ENCODE assay signal across 21 mouse cellular contexts in the genomic region with DNA sequence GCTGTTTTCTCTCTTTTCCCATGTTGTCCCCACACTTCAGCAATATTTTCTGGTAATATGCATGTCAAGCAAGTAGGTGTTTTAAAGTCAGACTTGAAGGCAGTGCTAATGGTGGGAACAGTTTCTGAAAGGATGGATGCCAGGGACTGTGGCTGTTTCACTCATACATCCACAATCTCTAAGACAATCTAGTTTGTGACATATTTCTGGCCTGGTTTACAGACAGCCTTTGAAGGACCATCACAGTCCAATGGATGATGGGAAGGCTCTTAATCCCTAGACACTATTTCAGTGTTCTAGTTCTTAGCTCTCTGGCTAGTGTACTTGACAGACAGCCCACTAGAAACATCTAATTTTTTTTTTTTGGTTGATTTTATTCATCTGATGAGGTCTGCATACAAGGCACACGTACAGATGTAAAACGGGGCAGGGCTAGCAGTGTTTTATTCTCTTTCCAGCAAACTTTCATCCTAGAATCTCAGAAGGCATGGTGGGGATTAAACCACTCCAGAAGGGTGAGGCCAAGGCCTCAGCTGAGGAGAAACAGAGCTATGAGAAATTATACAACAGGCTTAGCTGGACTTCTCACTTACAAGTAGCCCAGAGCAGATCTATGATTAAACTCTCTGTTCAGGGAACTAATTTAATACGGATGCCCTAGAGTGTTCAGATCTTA. TPM values are rescaled to one million over a fixed set of nuclear protein-coding genes. Genes with fewer than 3 reads are reported as not detected.
DNase-seq lines count a peak whose midpoint lies in the region; ATAC-seq lines count a peak whose summit lies in the region.
"Had no signal": no experiment of that assay in that cellular context is flagged by ENCODE, and none has a peak within 500 bp of the region (broad histone marks: within the 10 kb centered on the region; RNA-seq: fewer than 3 reads in every experiment).

No protein-coding gene starts in this region.

- WGBS in embryonic facial prominence, embryonic 11.5 days: 76% methylated on average over 3 of the region's 3 CpGs
- 83% methylated on average over 3 of the region's 3 CpGs for WGBS in embryonic facial prominence, embryonic 10.5 days
- WGBS in lung, embryonic 16.5 days: 47% methylated on average over 3 of the region's 3 CpGs
- 51% methylated on average over 3 of the region's 3 CpGs for WGBS in stomach, embryonic 16.5 days

- no peak overlapping the region for H3K4me2 ChIP-seq in embryonic facial prominence, embryonic 11.5 days (ENCODE audit: low read depth, low read length)
- H3K4me2 ChIP-seq in lung, embryonic 16.5 days (ENCODE audit: low read depth, low read length): no peak overlapping the region
- no peak overlapping the region for H3K4me2 ChIP-seq in stomach, embryonic 16.5 days (ENCODE audit: low read depth, low read length)
- H3K4me2 ChIP-seq: forebrain, embryonic 12.5 days; heart, embryonic 12.5 days; hindbrain, embryonic 14.5 days had no signal

- 0 out of 2 replicates have a peak, but pooled peaks have one; percentile 18 for ATAC-seq in embryonic facial prominence, embryonic 11.5 days (replicated peaks; ENCODE audit: insufficient number of reproducible peaks, low FRiP score, low TSS enrichment, low read depth)
- peak; percentile 61 for ATAC-seq in lung, embryonic 16.5 days (ENCODE audit: low read depth)
- peak; percentile 75 for ATAC-seq in stomach, embryonic 16.5 days (ENCODE audit: insufficient read depth, low FRiP score)
- ATAC-seq: CD4-positive, CD25-positive, alpha-beta regulatory T cell, adult 4 months; forebrain, postnatal 0 days had no signal

- no peaks in the 10 kb centered on the region for H3K27me3 ChIP-seq in embryonic facial prominence, embryonic 11.5 days (ENCODE audit: control insufficient read depth, insufficient read depth, low read length)
- no peaks in the 10 kb centered on the region for H3K27me3 ChIP-seq in embryonic facial prominence, embryonic 10.5 days (replicated peaks; ENCODE audit: low read depth, poor library complexity, severe bottlenecking)
- H3K27me3 ChIP-seq in lung, embryonic 16.5 days (ENCODE audit: control insufficient read depth, insufficient read depth, low read depth, low read length): no peaks in the 10 kb centered on the region
- no peaks in the 10 kb centered on the region for H3K27me3 ChIP-seq in stomach, embryonic 16.5 days (ENCODE audit: control insufficient read depth, insufficient read depth, low read length)
- H3K27me3 ChIP-seq: forebrain, embryonic 12.5 days; heart, embryonic 12.5 days had no signal

- no peaks in the 10 kb centered on the region for H3K36me3 ChIP-seq in embryonic facial prominence, embryonic 11.5 days (replicated peaks; ENCODE audit: control insufficient read depth, insufficient read depth, low read depth, low read length)
- no peaks in the 10 kb centered on the region for H3K36me3 ChIP-seq in embryonic facial prominence, embryonic 10.5 days (replicated peaks)
- H3K36me3 ChIP-seq in lung, embryonic 16.5 days (ENCODE audit: control insufficient read depth, insufficient read depth, low read length): no peaks in the 10 kb centered on the region
- H3K36me3 ChIP-seq in stomach, embryonic 16.5 days (ENCODE audit: control insufficient read depth, insufficient read depth, low read length): no peaks in the 10 kb centered on the region
- H3K36me3 ChIP-seq: forebrain, embryonic 12.5 days; G1E; heart, embryonic 12.5 days; hindbrain, embryonic 10.5 days had no signal

- H3K9ac ChIP-seq in embryonic facial prominence, embryonic 11.5 days (replicated peaks; ENCODE audit: low read length): no peak overlapping the region
- H3K9ac ChIP-seq in lung, embryonic 16.5 days (ENCODE audit: low read length): no peak overlapping the region
- H3K9ac ChIP-seq in stomach, embryonic 16.5 days (ENCODE audit: low read length): no peak overlapping the region
- H3K9ac ChIP-seq: forebrain, embryonic 12.5 days; forebrain, postnatal 0 days; heart, embryonic 12.5 days; hindbrain, embryonic 14.5 days had no signal

- H3K9me3 ChIP-seq in embryonic facial prominence, embryonic 11.5 days (replicated peaks; ENCODE audit: control insufficient read depth, low read length): no peaks in the 10 kb centered on the region
- no peaks in the 10 kb centered on the region for H3K9me3 ChIP-seq in embryonic facial prominence, embryonic 10.5 days
- no peaks in the 10 kb centered on the region for H3K9me3 ChIP-seq in lung, embryonic 16.5 days (ENCODE audit: control insufficient read depth, low read length)
- no peaks in the 10 kb centered on the region for H3K9me3 ChIP-seq in stomach, embryonic 16.5 days (replicated peaks; ENCODE audit: control insufficient read depth, low read length)
- H3K9me3 ChIP-seq: forebrain, embryonic 12.5 days; G1E; heart, embryonic 12.5 days; hindbrain, embryonic 10.5 days had no signal

- H3K4me3 ChIP-seq in embryonic facial prominence, embryonic 11.5 days (ENCODE audit: low read depth, low read length): no peak overlapping the region
- no peak overlapping the region for H3K4me3 ChIP-seq in embryonic facial prominence, embryonic 10.5 days
- no peak overlapping the region for H3K4me3 ChIP-seq in lung, embryonic 16.5 days (ENCODE audit: low read length)
- no peak overlapping the region for H3K4me3 ChIP-seq in stomach, embryonic 16.5 days (replicated peaks; ENCODE audit: low read length)
- H3K4me3 ChIP-seq: forebrain, embryonic 12.5 days; heart, adult 2 months; heart, embryonic 12.5 days; hindbrain, embryonic 10.5 days had no signal

- no peak overlapping the region for H3K27ac ChIP-seq in embryonic facial prominence, embryonic 11.5 days (replicated peaks; ENCODE audit: low read depth, low read length)
- no peak overlapping the region for H3K27ac ChIP-seq in embryonic facial prominence, embryonic 10.5 days (replicated peaks)
- H3K27ac ChIP-seq in lung, embryonic 16.5 days (ENCODE audit: low read length): peak overlapping the region; percentile 57
- peak overlapping the region; percentile 71 for H3K27ac ChIP-seq in stomach, embryonic 16.5 days (ENCODE audit: low read length)
- H3K27ac ChIP-seq: forebrain, embryonic 12.5 days; heart, adult 2 months; hindbrain, embryonic 10.5 days; hindbrain, embryonic 14.5 days had no signal

- DNase-seq in embryonic facial prominence, embryonic 11.5 days (ENCODE audit: low spot score): no peak
- DNase-seq in embryonic facial prominence, embryonic 10.5 days (ENCODE audit: low spot score): no peak
- DNase-seq in lung, adult 18-20 months: no peak
- no peak for DNase-seq in heart, adult 9 months (ENCODE audit: low spot score in 2 of 2)
- DNase-seq in adrenal gland, adult 18-20 months (ENCODE audit: low spot score in 2 of 2): no peak
- DNase-seq: adrenal gland, postnatal 10 days; B cell, adult 2 months; cerebellum, adult 11-12 months; cerebellum, adult 9-10 months; cerebellum, postnatal 25 days; forebrain, postnatal 0 days; gastrocnemius, postnatal 14 days; heart, adult 2 months had no signal

- no peaks in the 10 kb centered on the region for H3K4me1 ChIP-seq in embryonic facial prominence, embryonic 11.5 days (ENCODE audit: control insufficient read depth, insufficient read depth, low read length)
- peaks cover 4% of the 10 kb centered on the region; the same call in 1 of the 2 replicates for H3K4me1 ChIP-seq in embryonic facial prominence, embryonic 10.5 days
- peaks cover 8% of the 10 kb centered on the region; the same call in 1 of the 2 replicates for H3K4me1 ChIP-seq in lung, embryonic 16.5 days (replicated peaks; ENCODE audit: control insufficient read depth, insufficient read depth, low read length)
- no peaks in the 10 kb centered on the region; the same call in none of the 2 replicates for H3K4me1 ChIP-seq in stomach, embryonic 16.5 days (ENCODE audit: control insufficient read depth, insufficient read depth, low read length)
- H3K4me1 ChIP-seq: forebrain, embryonic 12.5 days; heart, embryonic 12.5 days; hindbrain, embryonic 10.5 days had no signal

RNA-seq across cellular contexts. Expression of gene Bbox1, which starts 28.4 kb away (rescaled TPM):
- polyA plus RNA-seq in embryonic facial prominence, embryonic 11.5 days (2014; fragmentation: Nextera tagmentation; extraction: Ambion mirVana): 0.22 and 0.53 TPM in 2 replicates
- polyA plus RNA-seq in embryonic facial prominence, embryonic 10.5 days (2016; fragmentation: Nextera tagmentation; extraction: Ambion mirVana): 0.11 TPM in 1 of 2 replicates, not detected in the other
- polyA plus RNA-seq in lung, embryonic 16.5 days (2015; fragmentation: Nextera tagmentation; extraction: Ambion mirVana): 0.28 and 0.96 TPM in 2 replicates
- 0.39 and 0.46 TPM in 2 replicates for polyA plus RNA-seq in stomach, embryonic 16.5 days (2015; fragmentation: Nextera tagmentation; extraction: Ambion mirVana)
- under 1 TPM in 1 of 2 experiments, not detected in 1; 0.10 TPM for total RNA-seq in adrenal gland, adult 18-20 months (2021)
- polyA plus RNA-seq: CD4-positive, CD25-positive, alpha-beta regulatory T cell, adult 4 months; forebrain, embryonic 12.5 days; G1E; heart, embryonic 12.5 days; hindbrain, embryonic 10.5 days had no signal

Comparison
In these comparisons a context has a peak if more than half of its experiments do, and no peak if none do; other contexts are left out.
1. ATAC-seq: peak in every context shown above with its lines; median percentile 75 in stomach, embryonic 16.5 days; 61 in lung, embryonic 16.5 days; 18 in embryonic facial prominence, embryonic 11.5 days.
2. H3K27ac ChIP-seq: peak in lung, embryonic 16.5 days (single experiment) and stomach, embryonic 16.5 days (single experiment); none in embryonic facial prominence, embryonic 11.5 days (single experiment) and embryonic facial prominence, embryonic 10.5 days (single experiment).